Mouse (Mus musculus): ENCODE measurements around the gene Foxo6.

GRCm38 (mm10) chr4:120323858-120324257, 36.7 kb upstream of the Foxo6 start:
- no peak for TF ChIP-seq FOSL1 (IDR thresholded peaks at IDR 0.05; ENCODE audit: insufficient read depth, low read length, poor library complexity, severe bottlenecking)
- no peak for TF ChIP-seq CTCF (IDR thresholded peaks at IDR 0.05; ENCODE audit: control insufficient read depth, insufficient read depth, insufficient read length)
- TF ChIP-seq MYOG (IDR thresholded peaks at IDR 0.05; ENCODE audit: control insufficient read depth, extremely low read depth, insufficient read length), result no peak
- no peak for TF ChIP-seq MYOD1 (IDR thresholded peaks at IDR 0.05; ENCODE audit: control insufficient read depth, insufficient read length, low read depth)
